Mouse (Mus musculus): ENCODE data around the gene Scarf2.

Scarf2 gene

DNA sequence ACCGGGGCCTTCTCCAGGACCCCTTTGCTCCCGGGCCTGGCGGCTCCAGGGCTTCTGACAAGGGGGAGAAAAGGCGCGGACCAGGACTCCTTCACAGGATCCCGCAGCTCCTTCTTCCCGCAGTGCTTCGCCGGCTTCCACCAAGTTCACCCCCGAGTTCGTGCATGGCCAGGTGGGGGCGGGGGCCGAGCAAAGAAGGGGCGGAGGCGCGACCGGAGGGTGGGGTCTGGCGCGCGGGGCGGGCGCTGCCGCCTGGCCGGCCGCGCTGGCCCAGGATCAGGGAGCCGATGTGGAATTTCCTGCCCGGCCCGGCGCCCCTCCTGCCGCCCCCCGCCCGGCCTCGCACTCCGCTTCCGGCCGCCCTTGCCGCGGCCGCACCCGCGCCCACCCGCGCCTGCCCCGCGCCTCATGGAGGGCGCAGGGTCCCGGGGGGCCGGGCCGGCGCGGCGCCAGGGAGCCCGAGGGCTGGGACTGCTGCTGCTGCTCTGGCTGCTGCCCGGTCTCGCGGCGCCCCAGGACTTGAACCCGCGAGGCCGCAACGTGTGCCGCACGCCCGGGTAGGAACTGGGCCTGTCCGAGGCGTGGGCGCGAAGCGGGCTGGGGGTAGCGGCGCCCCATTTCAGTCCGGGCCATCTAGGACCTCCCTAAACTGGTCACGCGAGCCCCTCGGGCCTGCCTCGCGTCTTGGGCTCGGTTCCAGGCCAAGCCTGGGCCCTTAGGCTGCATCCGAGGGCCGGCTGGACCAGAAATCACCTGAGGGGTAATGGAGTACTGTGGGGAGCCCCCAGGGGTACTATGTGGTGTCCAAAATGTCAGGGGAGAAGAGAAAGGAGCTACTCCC, at the start of gene Scarf2:
TSS of gene Scarf2 (plus strand) at position 312 of the 841 bp plus-strand sequence.
- peak; percentile 64 for DNase-seq (ENCODE audit: low spot score)

DNA sequence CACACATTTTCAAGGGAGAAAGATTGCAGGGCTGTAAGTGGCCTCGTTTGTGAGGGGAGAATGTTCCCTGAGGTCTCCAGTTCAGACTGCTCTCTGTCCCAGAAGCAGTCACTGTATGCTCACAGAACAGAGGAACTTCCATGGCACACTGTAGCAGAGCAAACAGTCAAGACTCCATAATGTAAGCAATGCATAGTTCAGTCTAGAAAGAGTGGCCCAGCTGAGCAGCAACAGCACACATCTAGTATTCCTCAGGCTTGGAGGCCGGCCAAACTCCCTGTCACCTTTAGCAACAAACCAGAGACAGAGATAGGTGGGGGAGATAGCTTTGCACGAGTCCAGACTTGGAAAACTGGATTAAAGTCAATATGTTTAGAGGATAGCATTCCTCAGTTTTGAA, 44.1 kb upstream of the Scarf2 start:
- DNase-seq (ENCODE audit: low spot score): no peak

DNA sequence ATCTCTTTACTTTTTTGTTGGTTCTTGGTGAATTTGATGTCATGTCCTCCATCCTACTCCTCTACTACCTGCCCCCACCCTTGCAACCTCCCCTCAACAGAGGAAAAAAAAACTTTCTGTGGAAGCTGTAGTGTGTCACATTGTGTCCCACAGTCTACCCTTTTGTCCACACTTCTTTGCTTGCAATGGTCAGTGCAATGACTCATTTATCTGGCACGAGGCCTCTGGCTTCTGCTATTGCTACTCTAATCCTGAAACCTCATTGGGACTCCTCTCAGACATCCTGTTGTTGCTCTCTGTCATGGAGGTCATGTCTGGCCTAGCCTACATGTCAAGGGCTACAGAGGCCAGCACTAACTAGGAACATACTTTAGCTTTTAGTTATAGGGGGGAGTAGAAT, 43.4 kb upstream of the Scarf2 start:
- no peak for DNase-seq (ENCODE audit: low spot score)

DNA sequence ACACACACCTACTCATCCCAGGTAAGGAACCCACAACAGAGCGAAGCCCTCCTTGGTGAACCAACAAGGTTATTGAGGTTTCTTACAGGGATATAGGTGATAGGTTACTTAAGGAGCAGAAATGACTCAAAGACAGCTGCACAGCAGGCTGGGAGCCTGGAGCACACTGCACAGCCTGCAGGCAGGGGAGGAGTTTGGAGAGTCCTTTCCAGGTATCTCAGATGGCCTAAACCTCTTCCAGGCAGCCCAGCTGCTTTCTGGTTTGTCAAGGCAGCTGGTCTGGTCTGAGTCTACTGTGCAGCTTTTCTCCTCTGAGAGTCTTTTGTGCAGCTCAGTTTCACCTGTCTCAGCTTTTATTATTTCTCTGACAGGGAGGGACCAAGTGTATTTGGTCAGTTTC, 39.3 kb upstream of the Scarf2 start:
- DNase-seq (ENCODE audit: low spot score): no peak

DNA sequence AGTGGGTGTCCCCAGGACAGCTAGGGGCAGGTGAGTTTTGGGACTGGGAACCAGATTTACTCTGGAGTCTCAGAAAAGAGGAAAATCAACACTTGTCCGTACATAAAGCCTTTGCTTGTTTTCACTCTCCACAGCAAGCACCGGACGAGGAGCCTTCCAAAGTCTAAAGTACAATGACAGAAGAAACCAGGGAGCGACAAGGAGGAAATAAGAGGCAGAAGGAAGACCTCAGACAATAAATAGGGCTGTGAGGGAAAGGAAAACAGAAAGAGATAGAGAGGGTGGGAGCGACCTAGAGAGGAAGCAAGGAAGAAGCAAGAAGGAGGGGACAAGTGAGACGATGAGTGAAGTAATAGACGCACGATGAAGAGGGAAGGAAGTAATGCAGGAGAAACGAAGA, 38.2 kb upstream of the Scarf2 start:
- no peak for DNase-seq (ENCODE audit: low spot score)

DNA sequence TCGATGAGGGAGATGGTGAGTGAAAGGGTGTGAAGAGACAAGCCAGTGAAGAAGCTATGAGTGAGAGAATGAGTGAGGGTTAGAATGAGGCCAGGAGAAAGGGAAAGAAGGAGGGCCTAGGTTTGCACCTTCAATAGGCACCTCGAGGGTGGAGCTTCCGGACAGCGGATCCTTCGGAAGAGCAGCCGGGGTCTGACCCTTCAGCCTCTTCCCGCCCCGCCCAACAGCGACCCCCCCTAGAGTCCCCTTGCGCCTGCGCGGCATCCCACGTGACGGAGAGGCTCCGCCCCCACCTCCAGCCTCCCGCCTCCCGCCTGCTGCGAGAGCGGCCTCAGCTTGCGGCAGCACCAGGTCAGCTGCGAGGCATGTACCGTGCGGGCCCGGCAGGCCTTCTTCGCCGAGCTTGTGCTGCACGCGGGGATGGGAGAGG, 37.7 kb upstream of the Scarf2 start, which contains the start of gene Klhl22:
TSS of gene Klhl22 (plus strand) at position 275 of the 430 bp plus-strand sequence.
- DNase-seq (ENCODE audit: low spot score): peak; percentile 90

DNA sequence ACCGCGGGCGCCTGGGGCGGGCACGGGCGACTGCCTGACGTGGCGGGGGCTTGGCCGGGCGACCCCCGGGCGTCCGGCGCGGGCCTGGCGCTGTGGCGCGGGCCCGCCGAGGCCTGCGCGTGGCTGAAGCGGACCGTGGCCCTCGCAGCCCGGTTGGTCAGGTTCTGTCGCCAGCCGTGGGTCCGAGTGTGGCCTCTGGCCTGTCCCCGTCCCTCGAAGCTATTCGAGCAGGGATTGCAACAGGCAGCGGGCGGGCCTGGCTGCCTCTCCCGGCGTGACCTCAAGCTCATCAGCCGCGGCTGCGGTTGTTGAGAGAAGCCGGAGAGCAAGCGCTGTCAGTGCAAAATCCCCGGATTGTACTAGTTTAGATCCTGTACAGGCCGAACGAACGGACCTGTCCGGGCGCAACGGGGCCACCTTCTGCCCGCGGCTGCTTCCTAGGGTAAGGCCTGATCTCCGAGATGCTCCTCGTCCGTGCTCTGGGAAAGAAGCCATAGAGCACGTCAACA, 37.2 kb upstream of the Scarf2 start:
- DNase-seq (ENCODE audit: low spot score): peak; percentile 42

DNA sequence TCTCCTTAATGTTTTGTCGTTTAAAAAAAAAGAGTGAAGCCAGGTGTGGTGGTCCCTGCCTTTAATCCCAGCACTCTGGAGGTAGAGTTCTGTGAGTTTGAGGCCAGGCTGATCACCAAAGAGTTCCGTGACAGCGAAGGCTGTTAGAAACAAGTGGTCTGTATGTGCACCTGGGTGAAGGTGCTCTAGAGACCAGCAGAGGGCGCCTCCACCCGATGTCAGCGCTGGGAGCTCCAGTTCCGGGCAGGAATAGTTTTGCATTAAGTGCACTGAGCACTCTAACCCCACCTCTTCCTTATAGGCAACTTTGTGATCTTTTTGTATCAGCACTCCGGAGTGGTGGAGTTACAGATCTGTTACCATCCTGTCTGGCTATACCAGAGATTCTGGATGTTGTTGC, 36.4 kb upstream of the Scarf2 start:
- peak; percentile 43 for DNase-seq (ENCODE audit: low spot score)

DNA sequence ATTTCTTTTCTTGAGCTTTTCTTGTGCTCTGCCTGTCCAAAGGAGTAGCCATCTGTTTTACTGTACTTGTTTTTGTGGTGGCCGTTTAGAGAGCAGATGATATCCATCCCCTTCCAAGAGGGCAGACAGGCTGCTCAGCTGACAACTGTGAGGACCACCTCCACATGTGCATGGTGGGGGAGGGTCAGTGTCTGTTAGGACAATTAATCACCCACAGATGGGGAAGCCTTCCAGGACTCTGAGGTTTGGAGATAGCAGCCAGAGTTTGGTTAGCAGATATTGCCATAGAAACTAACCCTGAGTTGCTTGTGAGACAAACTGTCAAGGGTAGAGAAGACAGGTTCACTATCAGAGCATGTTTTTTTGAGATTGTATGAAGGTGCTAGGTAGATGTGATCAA, 36.0 kb upstream of the Scarf2 start:
- DNase-seq (ENCODE audit: low spot score): no peak

DNA sequence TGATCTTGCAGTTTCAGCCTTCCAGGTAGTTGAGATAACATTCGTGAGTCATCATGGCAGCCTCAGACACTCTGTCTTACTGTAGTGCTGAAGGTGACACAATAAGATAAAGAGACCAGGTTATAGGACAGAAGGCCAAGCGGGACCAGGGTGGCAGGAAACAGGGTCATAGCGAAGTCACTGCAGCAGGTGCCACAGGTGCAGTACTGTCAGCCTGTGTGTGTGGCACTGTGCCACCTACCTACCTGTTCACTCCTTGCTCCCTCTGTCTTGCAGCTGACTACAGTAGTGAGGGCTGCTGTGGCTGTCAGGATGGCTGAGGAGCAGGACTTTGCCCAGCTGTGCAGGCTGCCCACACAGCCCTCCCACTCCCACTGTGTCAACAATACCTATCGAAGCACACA, 33.0 kb upstream of the Scarf2 start:
- no peak for DNase-seq (ENCODE audit: low spot score)

DNA sequence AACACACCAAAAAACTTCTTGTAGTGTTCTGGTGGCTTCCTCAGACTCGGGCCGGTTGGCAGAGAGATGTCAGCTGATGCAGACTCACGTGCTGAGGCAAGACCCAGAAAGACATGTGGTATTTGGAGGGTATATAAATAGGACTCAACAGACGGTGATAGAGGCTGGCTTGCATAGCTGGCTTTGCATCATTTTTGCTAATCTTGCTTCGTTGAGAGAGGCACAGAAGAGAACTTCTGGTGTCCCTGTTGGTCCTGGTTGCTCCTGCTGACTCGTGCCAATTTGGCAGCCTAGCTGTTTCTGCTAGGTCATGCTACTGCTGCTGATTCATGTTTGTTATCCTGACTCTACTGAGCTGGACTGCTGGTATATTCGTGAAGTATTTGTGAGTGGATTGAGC, 28.2 kb upstream of the Scarf2 start:
- DNase-seq (ENCODE audit: low spot score): no peak

DNA sequence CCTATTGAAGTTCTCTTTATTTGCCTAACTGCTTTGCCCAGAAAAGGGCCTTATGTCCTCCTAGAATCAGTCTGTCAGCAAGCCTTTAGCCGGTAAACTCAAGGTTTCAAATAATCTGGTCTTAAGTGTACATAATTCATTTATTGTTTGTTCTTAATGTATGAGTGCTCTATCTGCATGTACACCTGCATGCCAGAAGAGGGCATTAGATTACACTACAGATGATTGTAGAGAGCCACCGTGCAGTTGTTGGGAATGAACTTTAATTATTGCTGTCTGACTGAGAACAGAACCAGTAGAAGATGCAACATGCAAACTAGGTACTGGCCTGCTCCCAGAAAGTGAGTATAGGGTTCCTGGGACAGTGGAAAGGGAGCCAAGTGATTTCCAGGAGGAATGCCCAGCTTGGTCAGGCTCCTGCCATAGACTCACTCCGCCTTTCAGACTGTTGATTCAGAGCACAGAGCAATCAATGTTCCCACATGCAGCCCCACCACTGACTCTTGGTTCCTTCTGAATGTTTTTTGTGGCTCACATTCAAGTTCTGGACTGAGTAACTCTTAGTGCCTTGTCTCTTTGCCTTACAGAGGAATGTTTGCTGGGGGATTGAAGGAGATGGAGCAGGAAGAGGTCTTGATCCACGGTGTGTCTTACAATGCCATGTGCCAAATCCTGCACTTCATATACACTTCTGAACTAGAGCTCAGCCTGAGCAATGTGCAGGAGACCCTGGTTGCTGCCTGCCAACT, 25.8 kb upstream of the Scarf2 start:
- DNase-seq (ENCODE audit: low spot score): peak; percentile 18

DNA sequence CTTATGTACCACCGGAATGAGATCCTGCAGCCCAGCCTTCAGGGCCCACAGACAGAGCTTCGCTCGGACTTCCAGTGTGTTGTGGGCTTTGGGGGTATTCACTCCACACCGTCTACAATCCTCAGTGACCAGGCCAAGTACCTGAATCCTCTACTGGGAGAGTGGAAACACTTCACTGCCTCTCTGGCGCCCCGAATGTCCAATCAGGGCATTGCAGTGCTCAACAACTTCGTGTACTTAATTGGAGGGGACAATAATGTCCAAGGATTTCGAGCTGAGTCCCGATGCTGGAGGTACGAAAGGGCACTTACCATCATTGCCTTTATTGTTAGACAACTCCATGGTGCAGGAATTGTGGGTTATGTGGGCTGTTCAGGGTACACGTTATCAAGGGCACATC, 20.3 kb upstream of the Scarf2 start:
- no peak for DNase-seq (ENCODE audit: low spot score)

DNA sequence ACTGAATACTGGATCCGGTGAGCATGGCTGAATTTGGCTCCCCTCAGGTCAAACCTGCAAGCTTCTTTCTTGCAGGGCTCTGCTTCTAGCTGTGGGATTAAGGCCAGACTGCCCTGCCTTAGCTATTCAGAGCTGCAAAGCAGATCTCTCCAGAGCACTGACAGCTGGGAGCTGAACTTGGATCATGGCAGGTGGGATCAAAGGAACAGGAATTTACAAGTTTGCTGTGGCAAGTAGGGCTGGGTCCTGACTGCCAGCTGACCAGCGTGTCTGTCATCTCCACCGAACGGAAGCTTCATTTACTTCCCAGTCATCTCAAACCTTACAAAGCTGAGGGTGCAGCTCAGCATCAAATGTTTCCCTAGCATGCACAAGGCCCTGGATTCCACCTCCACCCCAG, 18.9 kb upstream of the Scarf2 start:
- no peak for DNase-seq (ENCODE audit: low spot score)

DNA sequence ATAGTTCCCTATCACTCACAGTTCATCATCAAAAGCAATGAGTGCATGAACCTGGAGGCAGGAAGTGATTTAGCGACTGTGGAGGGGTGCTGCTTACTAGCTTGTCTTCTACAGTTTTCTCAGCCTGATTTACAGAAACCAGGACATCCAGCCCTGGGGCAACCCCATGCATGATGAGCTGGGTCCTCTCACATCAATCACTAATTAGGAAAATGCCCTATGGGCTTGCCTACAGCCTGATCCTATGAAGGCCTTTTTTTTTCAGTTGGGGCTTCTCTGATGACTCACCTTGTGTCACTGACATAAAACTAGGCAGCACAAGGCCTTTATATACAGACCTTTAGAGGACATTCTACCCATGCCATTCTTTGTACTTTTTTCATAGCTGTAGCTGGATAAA, 17.4 kb upstream of the Scarf2 start:
- no peak for DNase-seq (ENCODE audit: low spot score)

DNA sequence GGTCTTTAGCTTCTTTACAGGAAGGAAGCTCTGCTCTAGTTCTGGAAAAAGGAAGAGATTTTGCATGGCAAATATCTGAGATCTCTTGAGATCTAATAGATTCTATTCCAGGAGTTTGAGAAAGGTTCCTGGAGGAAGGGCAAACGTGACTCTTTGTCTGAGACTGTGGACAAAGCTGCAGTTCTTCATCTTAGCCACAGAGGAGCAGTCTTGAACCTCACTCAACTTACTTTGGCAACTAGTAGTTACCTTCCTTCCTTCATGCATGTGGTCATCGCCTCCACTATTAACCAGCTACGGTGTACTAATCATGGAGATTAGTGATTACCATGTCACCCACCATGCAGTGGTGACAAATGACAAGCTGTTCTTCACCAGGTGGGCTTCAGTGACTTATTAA, 11.7 kb upstream of the Scarf2 start:
- peak; percentile 45 for DNase-seq (ENCODE audit: low spot score)

DNA sequence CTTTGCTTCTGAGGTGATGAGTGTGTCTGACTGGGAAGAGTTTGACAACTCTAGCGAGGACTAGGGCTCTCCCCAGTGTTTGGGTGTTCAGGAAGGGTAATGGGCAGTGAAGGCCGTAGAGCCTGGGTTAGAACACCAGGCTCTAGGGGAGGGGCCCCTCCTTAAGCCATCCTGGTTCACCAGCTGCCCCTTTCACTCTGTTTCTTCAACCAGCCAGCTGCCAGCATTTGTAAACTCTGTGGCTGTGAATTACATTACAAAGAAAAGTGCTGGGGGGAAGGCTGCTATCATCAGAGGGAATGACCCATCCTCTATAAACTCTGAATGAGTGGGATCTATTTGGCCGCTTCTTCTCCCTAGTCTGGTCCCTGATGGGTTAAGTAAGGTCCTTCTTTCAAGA, 4.4 kb upstream of the Scarf2 start:
- no peak for DNase-seq (ENCODE audit: low spot score)

DNA sequence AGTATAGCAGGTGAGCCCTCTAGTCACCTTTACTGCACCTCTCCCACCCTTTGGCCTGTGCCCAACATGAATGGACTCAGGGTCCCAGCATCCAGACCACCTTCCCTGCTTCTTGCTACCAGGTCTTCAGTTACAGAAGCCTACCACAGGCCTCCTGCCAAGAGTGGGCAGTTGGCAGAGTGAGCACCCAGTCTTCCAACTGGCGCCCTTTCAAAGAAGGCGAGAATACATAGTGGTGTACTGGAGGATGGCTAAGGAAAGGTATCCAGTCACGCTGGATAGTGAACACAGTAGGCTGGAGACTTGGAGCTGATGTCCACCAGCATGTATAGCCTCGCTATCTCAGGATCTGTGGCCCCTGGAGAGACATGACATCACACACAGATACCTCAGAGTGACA, 3.0 kb upstream of the Scarf2 start:
- DNase-seq (ENCODE audit: low spot score): no peak

DNA sequence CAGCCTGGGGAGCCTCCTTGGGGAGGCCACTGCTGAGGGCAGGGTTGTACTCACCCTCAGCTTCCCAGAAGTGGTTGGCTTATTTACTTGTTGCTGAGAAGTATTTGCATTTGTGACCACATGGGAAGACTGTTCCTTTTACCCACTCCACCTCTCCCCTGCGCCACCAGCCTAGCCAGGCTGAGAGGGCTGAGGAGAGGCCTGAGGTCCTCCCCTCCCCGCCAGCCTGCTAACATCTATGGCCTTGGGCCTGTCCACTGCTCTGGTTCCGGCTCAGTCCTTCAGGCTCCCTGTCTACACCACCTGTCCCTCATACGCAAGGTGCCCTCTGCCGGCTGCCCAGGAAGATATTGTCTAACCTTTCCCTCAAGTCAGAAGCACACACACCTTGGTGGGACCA, 1.4 kb upstream of the Scarf2 start:
- DNase-seq (ENCODE audit: low spot score): peak; percentile 83

DNA sequence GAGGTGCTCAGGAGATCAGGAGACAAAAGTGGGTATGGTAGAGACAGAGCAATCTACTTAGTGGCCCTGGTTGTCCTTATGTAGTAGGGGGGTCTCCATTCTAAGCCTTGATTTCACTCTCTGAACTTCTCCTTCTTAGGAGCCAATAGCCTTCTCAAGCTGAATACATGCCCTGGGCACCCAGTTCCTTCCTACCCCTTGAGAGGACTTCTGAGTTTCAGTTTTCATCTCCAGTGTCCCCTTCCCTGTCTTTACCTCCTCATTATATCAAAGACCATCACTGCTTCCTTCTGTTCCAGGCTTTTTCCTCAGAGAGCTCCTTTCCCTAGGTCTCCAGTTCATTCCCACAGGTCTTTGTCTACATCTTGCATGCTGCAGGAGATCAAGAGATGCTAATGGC, 563 bp upstream of the Scarf2 start:
- DNase-seq (ENCODE audit: low spot score): no peak

DNA sequence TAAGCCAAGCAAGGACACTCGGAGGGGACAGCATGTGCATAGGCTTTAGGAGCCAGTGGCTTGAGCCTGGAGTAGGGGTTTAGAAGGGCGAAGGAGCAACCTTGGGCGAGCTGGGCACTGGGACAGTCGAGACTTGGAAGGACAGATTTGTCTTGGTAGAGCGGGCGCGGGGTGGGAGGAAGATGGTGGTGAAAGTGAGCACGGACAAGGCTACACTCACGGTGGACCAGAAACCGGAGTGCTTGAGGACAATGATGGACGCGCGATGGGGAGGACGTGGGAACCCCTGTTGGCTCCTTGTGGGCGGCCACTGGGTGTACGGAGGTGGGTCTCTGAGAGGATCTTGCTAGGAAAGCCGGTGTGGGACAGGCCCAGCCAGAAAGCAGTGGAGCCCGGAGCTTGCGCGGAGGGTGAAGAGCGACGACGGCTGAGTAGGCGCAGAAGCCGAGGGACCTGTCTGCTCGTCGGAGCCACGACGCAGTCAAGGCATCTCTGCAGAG, 780 bp downstream of the Scarf2 start:
- DNase-seq (ENCODE audit: low spot score): no peak

DNA sequence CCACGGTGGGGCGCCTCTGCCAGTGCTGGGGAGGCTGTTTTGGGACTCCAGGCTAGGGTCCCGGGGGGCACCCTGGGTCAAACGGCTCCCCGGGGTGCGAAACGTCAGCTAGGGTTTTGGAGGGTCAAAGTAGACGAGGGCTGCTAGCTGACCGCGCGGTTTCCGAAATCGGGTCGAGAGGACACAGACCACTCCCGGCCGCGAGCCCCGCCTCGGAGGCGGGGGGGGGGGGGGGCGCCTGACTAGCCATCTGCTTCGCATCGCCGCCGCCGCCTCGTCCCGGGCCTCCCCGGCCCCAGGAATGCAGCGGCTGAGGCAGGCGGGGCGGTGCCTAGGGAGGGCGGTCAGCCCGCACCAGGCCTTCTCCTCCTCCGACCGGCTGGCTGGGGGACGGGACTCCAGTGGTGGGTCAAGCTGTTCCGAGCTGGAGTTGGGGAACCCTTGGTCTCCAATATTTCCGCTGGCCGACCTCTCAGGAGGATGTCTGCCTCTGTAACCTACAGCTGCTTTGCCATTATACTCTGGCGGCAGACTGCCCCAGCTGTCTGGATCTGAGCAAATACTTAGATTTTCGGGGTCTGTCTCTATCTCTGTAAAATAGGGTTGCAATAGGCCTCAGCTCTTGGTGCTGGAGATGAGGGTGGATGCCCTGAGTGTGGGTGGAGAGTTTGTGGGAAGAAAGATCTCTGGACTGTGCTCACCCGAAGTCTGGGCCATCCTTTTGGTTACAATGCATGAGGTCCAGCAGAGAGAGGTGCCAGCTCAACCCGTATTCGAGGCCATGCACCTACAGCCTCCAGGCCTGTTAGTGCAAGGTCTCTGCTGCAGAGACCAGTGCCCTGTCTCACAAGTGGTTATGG, 1.5 kb downstream of the Scarf2 start:
- DNase-seq (ENCODE audit: low spot score): peak; percentile 62
